Mouse (Mus musculus) limb, embryonic 14.5 days (tissue): Measurements from ENCODE around the gene Fgfr2. TPM values are rescaled to one million over a fixed set of nuclear protein-coding genes. Genes with fewer than 3 reads are reported as not detected.

Source experiments
- ATAC-seq: fragments of 200-750 bp; cut with Nextera tagmentation; 2 replicates; pipeline ENCODE4 v1.8.0; 2017; ENCODE audit warnings: low read depth, moderate number of reproducible peaks, moderate TSS enrichment; ENCODE audit not compliant: low FRiP score
- DNase-seq: peaks from one replicate; pipeline ENCODE4 v3.0.0-alpha.2; 2015; ENCODE audit warnings: low spot score
- H3K27ac ChIP-seq: fragments of 300-500 bp; sonication (generic); replicated peaks from 2 replicates; pipeline ENCODE4 v1.5.1; 2014; ENCODE audit warnings: low read depth, mild to moderate bottlenecking, low read length, moderate library complexity, mixed read lengths
- H3K27me3 ChIP-seq: fragments of 300-500 bp; sonication (generic); 2 replicates; pipeline ENCODE4 v1.6.1; 2014; ENCODE audit warnings: low read length, mixed read lengths; ENCODE audit not compliant: control insufficient read depth, insufficient read depth
- H3K36me3 ChIP-seq: fragments of 300-500 bp; sonication (generic); 2 replicates; pipeline ENCODE4 v1.6.1; 2014; ENCODE audit warnings: mild to moderate bottlenecking, low read length, moderate library complexity, mixed read lengths; ENCODE audit not compliant: control insufficient read depth, insufficient read depth
- H3K4me1 ChIP-seq: fragments of 300-500 bp; sonication (generic); 2 replicates; pipeline ENCODE4 v1.6.1; 2014; ENCODE audit warnings: antibody characterized with exemption, low read length, mixed read lengths; ENCODE audit not compliant: control insufficient read depth, insufficient read depth
- H3K4me2 ChIP-seq: fragments of 300-500 bp; sonication (generic); replicated peaks from 2 replicates; pipeline ENCODE4 v1.6.1; 2014; ENCODE audit warnings: low read depth, mild to moderate bottlenecking, low read length, moderate library complexity; ENCODE audit not compliant: severe bottlenecking
- H3K4me3 ChIP-seq: fragments of 300-500 bp; sonication (generic); replicated peaks from 2 replicates; pipeline ENCODE4 v1.5.1; 2014; ENCODE audit warnings: low read length
- H3K9ac ChIP-seq: fragments of 300-500 bp; sonication (generic); 2 replicates; pipeline ENCODE4 v1.6.1; 2014; ENCODE audit warnings: mild to moderate bottlenecking, low read depth, low read length, moderate library complexity; ENCODE audit not compliant: severe bottlenecking
- H3K9me3 ChIP-seq: fragments of 300-500 bp; sonication (generic); 2 replicates; pipeline ENCODE4 v1.6.1; 2016; ENCODE audit warnings: low read length; ENCODE audit not compliant: control insufficient read depth
- POLR2A ChIP-seq: fragments of 200-500 bp; IDR thresholded peaks from 2 replicates; pipeline ENCODE4 v1.8.0; 2012; ENCODE audit warnings: inconsistent platforms, mild to moderate bottlenecking, moderate library complexity, borderline replicate concordance; ENCODE audit not compliant: insufficient read depth, insufficient read length; ENCODE audit errors: extremely low read depth
- WGBS: fragments of 180-500 bp; shearing (Covaris S2); extraction: QIAGEN DNeasy Blood & Tissue Kit; methylation state at CpG from one replicate; pipeline ENCODE4 v1.1.7; 2014; 5-methylcytosine and 5-hydroxymethylcytosine counted together
- polyA plus RNA-seq, 2 experiments: library from polyadenylated mRNA; depleted of rRNA in 1 of 2; stranded (reverse) in 1 of 2; unstranded in 1 of 2; fragments of >200 nt; fragmentation: Nextera tagmentation in 1 of 2; extraction: Ambion mirVana in 1 of 2; gene quantifications; 2 replicates each; pipeline versions ENCODE4 v1.2.1 to v1.2.3; 2012 to 2014

The Fgfr2 gene
- polyA plus RNA-seq, 2 experiments, result 131 to 133 TPM

- Histone ChIP-seq H3K4me3 (no peak overlapping the region), H3K27ac (no peak overlapping the region), H3K9me3 (no peaks in the 10 kb centered on the region), H3K27me3 (no peaks in the 10 kb centered on the region), H3K36me3 (no peaks in the 10 kb centered on the region), H3K9ac (no peak overlapping the region), H3K4me2 (no peak overlapping the region), H3K4me1 (peaks cover 11% of the 10 kb centered on the region; the same call in 1 of the 2 replicates)
- DNase-seq (no peak), ATAC-seq (no peak)
- 88% methylated on average over 4 of the region's 4 CpGs for WGBS
- TF ChIP-seq POLR2A, result no peak
Observed at GRCm38 (mm10) chr7:132410958-132411357, 712.2 kb downstream of the Fgfr2 start.

GRCm38 (mm10) chr7:132409890-132410289, 713.3 kb downstream of the Fgfr2 start:
- Histone ChIP-seq H3K9me3 (no peaks in the 10 kb centered on the region), H3K9ac (no peak overlapping the region), H3K4me3 (no peak overlapping the region), H3K27ac (no peak overlapping the region), H3K4me2 (no peak overlapping the region), H3K27me3 (no peaks in the 10 kb centered on the region), H3K36me3 (no peaks in the 10 kb centered on the region), H3K4me1 (peaks cover 17% of the 10 kb centered on the region; the same call in 1 of the 2 replicates)
- WGBS, result 84% methylated on average over 3 of the region's 3 CpGs
- no peak for TF ChIP-seq POLR2A
- DNase-seq, result no peak
- ATAC-seq, result no peak

- H3K36me3 ChIP-seq, result no peaks in the 10 kb centered on the region
- no peak overlapping the region for H3K4me2 ChIP-seq
- no peaks in the 10 kb centered on the region for H3K27me3 ChIP-seq
- peaks cover 31% of the 10 kb centered on the region for H3K4me1 ChIP-seq
- H3K4me3 ChIP-seq, result no peak overlapping the region
- no peak for TF ChIP-seq POLR2A
- H3K9me3 ChIP-seq, result no peaks in the 10 kb centered on the region
- no peak overlapping the region for H3K27ac ChIP-seq
- 78% methylated on average over 10 of the region's 10 CpGs for WGBS
- DNase-seq, result no peak
- no peak for ATAC-seq
- H3K9ac ChIP-seq, result no peak overlapping the region
Observed at GRCm38 (mm10) chr7:132402377-132403084, 720.6 kb downstream of the Fgfr2 start.

GRCm38 (mm10) chr7:132398487-132398886, 724.7 kb downstream of the Fgfr2 start:
- Histone ChIP-seq H3K4me1 (0 out of 2 replicates have a peak, but pooled peaks cover 5% of the 10 kb centered on the region), H3K36me3 (no peaks in the 10 kb centered on the region), H3K27ac (no peak overlapping the region), H3K4me3 (no peak overlapping the region), H3K9ac (no peak overlapping the region), H3K9me3 (no peaks in the 10 kb centered on the region), H3K4me2 (no peak overlapping the region), H3K27me3 (no peaks in the 10 kb centered on the region)
- no peak for ATAC-seq
- WGBS, result 76% methylated on average over 3 of the region's 3 CpGs
- DNase-seq, result no peak
- no peak for TF ChIP-seq POLR2A

GRCm38 (mm10) chr7:132396661-132397322, 726.4 kb downstream of the Fgfr2 start:
- DNase-seq, result no peak
- H3K27me3 ChIP-seq, result no peaks in the 10 kb centered on the region
- H3K9ac ChIP-seq, result no peak overlapping the region
- WGBS, result 76% methylated on average over 7 of the region's 7 CpGs
- no peaks in the 10 kb centered on the region for H3K4me1 ChIP-seq
- H3K4me3 ChIP-seq, result no peak overlapping the region
- TF ChIP-seq POLR2A, result no peak
- H3K9me3 ChIP-seq, result no peaks in the 10 kb centered on the region
- no peak for ATAC-seq
- no peak overlapping the region for H3K27ac ChIP-seq
- no peak overlapping the region for H3K4me2 ChIP-seq
- H3K36me3 ChIP-seq, result no peaks in the 10 kb centered on the region
